Mouse (Mus musculus) myocyte (in vitro differentiated cells): ENCODE data around the gene Psma1. TPM values are rescaled to one million over a fixed set of nuclear protein-coding genes. Genes with fewer than 3 reads are reported as not detected.

Experiments
- H3K27me3 ChIP-seq: one replicate; pipeline ENCODE4 v1.6.1; 2011; ENCODE audit not compliant: control insufficient read depth, insufficient read depth, insufficient read length
- H3K36me3 ChIP-seq: one replicate; pipeline ENCODE4 v1.6.1; 2011; ENCODE audit not compliant: control insufficient read depth, insufficient read depth
- H3K4me2 ChIP-seq: one replicate; pipeline ENCODE4 v1.6.1; 2011; ENCODE audit warnings: low read depth, control low read depth
- H3K4me3 ChIP-seq: one replicate; pipeline ENCODE4 v1.5.1; 2011; ENCODE audit warnings: mild to moderate bottlenecking, control low read depth, moderate library complexity
- H3K79me2 ChIP-seq: one replicate; pipeline ENCODE4 v1.6.1; 2011; ENCODE audit not compliant: control insufficient read depth, insufficient read depth
- H3ac ChIP-seq: one replicate; pipeline ENCODE4 v1.6.1; 2011; ENCODE audit not compliant: control insufficient read depth, insufficient read length
- CEBPB ChIP-seq: IDR thresholded peaks from 2 replicates; pipeline ENCODE4 v1.6.1; 2011; ENCODE audit warnings: mild to moderate bottlenecking, moderate library complexity; ENCODE audit not compliant: poor library complexity, insufficient read depth, severe bottlenecking
- E2F4 ChIP-seq: IDR thresholded peaks from one replicate; pipeline ENCODE4 v1.6.1; 2011; ENCODE audit warnings: mild to moderate bottlenecking, control low read depth, moderate library complexity; ENCODE audit not compliant: insufficient read depth
- MAX ChIP-seq: IDR thresholded peaks from one replicate; pipeline ENCODE4 v1.6.1; 2011; ENCODE audit warnings: low read depth, mild to moderate bottlenecking, control low read depth
- MYOD1 ChIP-seq, 3 experiments: IDR thresholded peaks; one replicate each; pipeline ENCODE4 v1.6.1; 2011; ENCODE audit warnings: control low read depth in 2 of 3, low read depth in 2 of 3, mild to moderate bottlenecking in 2 of 3, moderate library complexity in 1 of 3; ENCODE audit not compliant: insufficient read length in 2 of 3, control insufficient read depth in 1 of 3
- MYOG ChIP-seq, 3 experiments: IDR thresholded peaks; one replicate each; pipeline ENCODE4 v1.6.1; 2011; ENCODE audit warnings: control low read depth in 2 of 3, low read depth in 2 of 3, mild to moderate bottlenecking in 2 of 3; ENCODE audit not compliant: insufficient read length in 2 of 3, control insufficient read depth in 1 of 3, insufficient read depth in 1 of 3
- POLR2A ChIP-seq: IDR thresholded peaks from one replicate; pipeline ENCODE4 v1.6.1; 2011; ENCODE audit warnings: low read depth, mild to moderate bottlenecking, control low read depth, moderate library complexity; ENCODE audit not compliant: insufficient read length
- POLR2AphosphoS2 ChIP-seq: IDR thresholded peaks from one replicate; pipeline ENCODE4 v1.6.1; 2011; ENCODE audit warnings: low read depth, control low read depth; ENCODE audit not compliant: insufficient read length
- REST ChIP-seq: IDR thresholded peaks from one replicate; pipeline ENCODE4 v1.6.1; 2011; ENCODE audit warnings: mild to moderate bottlenecking, control low read depth, moderate library complexity; ENCODE audit not compliant: insufficient read depth, insufficient read length
- SRF ChIP-seq: IDR thresholded peaks from one replicate; pipeline ENCODE4 v1.6.1; 2011; ENCODE audit warnings: low read depth; ENCODE audit not compliant: control insufficient read depth, insufficient read length
- TCF12 ChIP-seq: IDR thresholded peaks from one replicate; pipeline ENCODE4 v1.6.1; 2011; ENCODE audit warnings: mild to moderate bottlenecking, control low read depth; ENCODE audit not compliant: poor library complexity, insufficient read depth, severe bottlenecking
- TCF3 ChIP-seq: IDR thresholded peaks from one replicate; pipeline ENCODE4 v1.6.1; 2011; ENCODE audit warnings: low read depth, control low read depth; ENCODE audit not compliant: insufficient read length
- USF1 ChIP-seq: IDR thresholded peaks from one replicate; pipeline ENCODE4 v1.6.1; 2011; ENCODE audit warnings: low read depth, mild to moderate bottlenecking, control low read depth, moderate library complexity
- polyA plus RNA-seq: library from polyadenylated mRNA; unstranded; fragments of >200 nt; fragmentation: generic; extraction: Trizol; gene quantifications from one replicate; pipeline ENCODE4 v1.2.1, GENCODE M21; 2012; ENCODE audit warnings: missing spikeins

Psma1 gene
- polyA plus RNA-seq, 1 experiment: 104 TPM

DNA sequence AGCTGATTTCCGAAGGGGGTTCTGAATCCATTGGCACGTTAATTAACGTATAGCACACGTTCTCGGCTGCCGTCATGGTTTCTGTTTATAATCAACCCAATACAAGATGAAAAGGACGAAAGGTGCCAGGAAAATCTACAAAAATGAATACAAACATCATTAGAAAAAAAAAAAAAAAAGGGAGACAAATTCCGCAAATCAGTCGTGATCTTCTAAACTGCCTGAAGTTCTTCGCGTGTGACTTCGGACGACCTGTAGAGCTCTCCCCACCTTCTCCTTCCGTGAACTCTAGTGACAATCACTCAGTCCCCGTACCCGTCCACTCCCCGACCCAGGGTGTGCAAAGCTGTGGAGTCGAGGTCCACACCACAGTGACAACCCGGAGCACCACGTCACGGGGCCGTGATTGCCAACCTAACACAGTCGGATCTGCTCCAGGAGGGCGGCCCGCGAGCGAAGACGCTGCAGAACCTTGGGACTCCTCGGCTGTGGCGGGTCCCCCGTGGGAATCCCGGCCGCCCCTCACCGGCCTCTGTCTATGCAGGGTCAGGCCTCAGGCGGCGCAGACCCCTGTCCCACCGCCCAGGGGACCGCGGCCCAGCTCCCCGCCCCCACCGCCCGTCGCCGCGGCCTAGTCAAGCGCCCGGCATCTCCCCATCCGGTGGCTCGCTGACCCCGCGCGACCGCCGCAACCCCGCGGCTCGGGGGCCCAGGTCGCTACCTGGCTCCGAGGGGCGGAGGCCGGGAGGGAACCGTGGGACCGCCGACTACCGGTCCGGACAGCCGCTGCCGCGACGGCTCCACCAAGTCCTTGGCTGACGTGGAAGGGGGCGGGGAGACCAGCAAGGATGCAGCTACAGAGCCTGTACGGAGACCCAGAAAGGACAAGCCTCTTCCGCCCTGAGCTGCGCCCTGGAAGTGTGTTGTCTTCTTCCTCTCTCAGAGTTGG lies 21.8 kb downstream of the Psma1 start, which contains the start of gene Copb1:
Gene Copb1, minus strand, starts transcription at position 827 of the 949 bp plus-strand sequence.
- H3K36me3 ChIP-seq: peaks cover 24% of the 10 kb centered on the region
- no peaks in the 10 kb centered on the region for H3K27me3 ChIP-seq
- peaks cover 25% of the 10 kb centered on the region for H3K79me2 ChIP-seq
- peak within 1 kb of the TSS; percentile 67 for H3K4me3 ChIP-seq
- H3ac ChIP-seq: peak within 1 kb of the TSS; percentile 89
- TF ChIP-seq REST: no peak
- TF ChIP-seq POLR2A: peak; percentile 89
- no peak for TF ChIP-seq MYOD1 (IDR thresholded peaks at IDR 0.05; ENCODE audit: control insufficient read depth in 1 of 3, insufficient read length in 2 of 3, low read depth in 2 of 3)
- peak; percentile 3 for TF ChIP-seq TCF3
- TF ChIP-seq POLR2AphosphoS2: peak; percentile 90
- TF ChIP-seq USF1: no peak
- peak in 1 of 3 experiments; percentile 41 for TF ChIP-seq MYOG (IDR thresholded peaks at IDR 0.05; ENCODE audit: control insufficient read depth in 1 of 3, insufficient read depth in 1 of 3, insufficient read length in 2 of 3, low read depth in 2 of 3)
- no peak for TF ChIP-seq E2F4
- TF ChIP-seq TCF12: no peak
- TF ChIP-seq MAX: no peak
- no peak for TF ChIP-seq CEBPB
- peak within 1 kb of the TSS; percentile 91 for H3K4me2 ChIP-seq

DNA sequence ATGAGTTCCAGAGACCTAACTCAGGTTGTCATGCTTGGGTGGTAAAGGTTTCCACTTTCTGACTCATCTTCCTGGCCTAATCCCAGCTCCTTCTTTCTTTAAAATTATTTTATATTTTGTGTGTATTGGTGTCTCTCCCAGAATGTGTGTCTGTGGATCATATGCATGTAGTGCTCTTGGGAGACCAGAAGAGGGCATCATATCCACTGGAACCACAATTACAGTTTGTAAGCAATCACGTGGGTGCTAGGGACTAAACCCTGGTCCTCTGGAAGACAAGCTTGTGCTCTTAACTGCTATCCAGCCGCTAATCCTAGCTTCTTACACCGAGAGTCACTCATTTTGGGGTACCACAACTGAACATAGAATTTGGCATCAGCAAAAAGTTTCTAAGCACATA lies 24.2 kb downstream of the Psma1 start:
- no peaks in the 10 kb centered on the region for H3K27me3 ChIP-seq
- no peak overlapping the region for H3ac ChIP-seq
- H3K4me2 ChIP-seq: no peak overlapping the region
- no peak overlapping the region for H3K4me3 ChIP-seq
- peaks cover 42% of the 10 kb centered on the region for H3K36me3 ChIP-seq
- no peak for TF ChIP-seq MAX
- TF ChIP-seq MYOG (IDR thresholded peaks at IDR 0.05; ENCODE audit: control insufficient read depth in 1 of 3, insufficient read depth in 1 of 3, insufficient read length in 2 of 3, low read depth in 2 of 3): no peak
- TF ChIP-seq TCF3: no peak
- no peak for TF ChIP-seq POLR2AphosphoS2
- no peak for TF ChIP-seq POLR2A
- no peak for TF ChIP-seq CEBPB
- TF ChIP-seq TCF12: no peak
- TF ChIP-seq MYOD1 (IDR thresholded peaks at IDR 0.05; ENCODE audit: control insufficient read depth in 1 of 3, insufficient read length in 2 of 3, low read depth in 2 of 3): no peak
- no peak for TF ChIP-seq E2F4
- TF ChIP-seq REST: no peak
- TF ChIP-seq USF1: no peak
- TF ChIP-seq SRF: no peak
- peaks cover 25% of the 10 kb centered on the region for H3K79me2 ChIP-seq

DNA sequence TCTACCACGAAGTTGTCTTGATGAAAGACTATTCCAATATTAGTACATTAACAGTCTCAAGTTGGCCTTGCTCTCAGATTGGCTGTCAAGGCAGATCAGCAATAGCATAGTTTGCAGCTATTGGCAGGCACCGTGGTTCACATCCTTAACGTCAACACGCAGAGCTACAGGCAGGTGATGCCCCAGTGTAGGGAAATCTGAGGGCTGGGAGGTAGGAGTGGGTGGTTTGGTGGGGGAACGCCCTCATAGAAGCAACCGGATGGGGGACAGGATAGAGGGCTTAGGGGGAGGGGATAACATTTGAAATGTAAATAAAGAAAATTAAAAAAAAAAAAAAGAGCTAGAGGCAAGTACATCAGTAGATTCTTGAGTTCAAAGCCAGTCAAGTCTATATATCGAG lies 41.9 kb downstream of the Psma1 start:
- no peak overlapping the region for H3K4me2 ChIP-seq
- H3K27me3 ChIP-seq: no peaks in the 10 kb centered on the region
- no peaks in the 10 kb centered on the region for H3K79me2 ChIP-seq
- TF ChIP-seq POLR2AphosphoS2 (no peak), MAX (no peak), USF1 (no peak), POLR2A (no peak), MYOG (IDR thresholded peaks at IDR 0.05; ENCODE audit: control insufficient read depth in 1 of 3, insufficient read depth in 1 of 3, insufficient read length in 2 of 3, low read depth in 2 of 3) (no peak), REST (no peak), MYOD1 (IDR thresholded peaks at IDR 0.05; ENCODE audit: control insufficient read depth in 1 of 3, insufficient read length in 2 of 3, low read depth in 2 of 3) (no peak), CEBPB (no peak), SRF (no peak)
- H3K36me3 ChIP-seq: peaks cover 62% of the 10 kb centered on the region
- H3K4me3 ChIP-seq: no peak overlapping the region
- no peak overlapping the region for H3ac ChIP-seq

DNA sequence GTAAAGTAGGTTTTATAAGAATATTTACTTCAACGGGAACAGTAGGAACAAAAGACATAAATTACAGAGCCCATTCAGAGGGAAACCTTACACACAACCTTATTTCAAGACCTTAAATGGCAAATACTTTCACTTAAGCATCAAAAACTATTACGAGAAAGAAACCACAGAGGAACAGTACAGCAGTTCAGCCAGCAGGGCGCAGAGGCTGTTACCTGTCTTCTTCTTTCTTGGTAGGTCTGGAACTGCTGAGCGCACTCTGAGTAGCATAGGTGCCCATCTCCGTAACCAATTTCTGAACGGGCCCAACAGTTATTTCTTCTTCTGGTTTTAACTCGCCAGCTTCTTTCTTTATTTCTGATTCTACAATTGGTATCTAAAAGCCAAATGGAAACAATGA lies 42.9 kb downstream of the Psma1 start:
- no peaks in the 10 kb centered on the region for H3K27me3 ChIP-seq
- no peak overlapping the region for H3K4me3 ChIP-seq
- peaks cover 57% of the 10 kb centered on the region for H3K36me3 ChIP-seq
- no peaks in the 10 kb centered on the region for H3K79me2 ChIP-seq
- no peak overlapping the region for H3ac ChIP-seq
- no peak overlapping the region for H3K4me2 ChIP-seq
- TF ChIP-seq POLR2A: no peak
- TF ChIP-seq TCF3: no peak
- TF ChIP-seq MYOG (IDR thresholded peaks at IDR 0.05; ENCODE audit: control insufficient read depth in 1 of 3, insufficient read depth in 1 of 3, insufficient read length in 2 of 3, low read depth in 2 of 3): no peak
- no peak for TF ChIP-seq MYOD1 (IDR thresholded peaks at IDR 0.05; ENCODE audit: control insufficient read depth in 1 of 3, insufficient read length in 2 of 3, low read depth in 2 of 3)
- no peak for TF ChIP-seq USF1
- TF ChIP-seq TCF12: no peak
- no peak for TF ChIP-seq CEBPB
- TF ChIP-seq E2F4: no peak
